Mouse (Mus musculus) left cerebral cortex, adult 18-20 months (tissue): ENCODE results near the gene Tnfrsf26. TPM values are rescaled to one million over a fixed set of nuclear protein-coding genes. Genes with fewer than 3 reads are reported as not detected.
A peak's percentile ranks its signal among the peaks of the same experiment; 100 is the strongest.

Experiments used
- DNase-seq, 2 experiments: peaks; one replicate each; pipeline ENCODE4 v3.0.0; 2021 to 2022; ENCODE audit warnings: low spot score in 2 of 2, mixed read lengths in 1 of 2
- microRNA-seq, 2 experiments: library from miRNA; unstranded; fragments of <30 nt; microRNA quantifications; one replicate each; pipeline ENCODE4 v1.2.0; 2021
- total RNA-seq, 2 experiments: library from RNA; stranded (reverse); gene quantifications; 2 replicates each; pipeline ENCODE4 v1.2.3; 2021

The Tnfrsf26 gene
- total RNA-seq, 2 experiments from 2014 or later, result not detected

GRCm38 (mm10) chr7:143600231-143600740 is 28.2 kb downstream of the Tnfrsf26 start:
- no peak for DNase-seq

- DNase-seq, result peak; percentile 93 to 94
Measured at GRCm38 (mm10) chr7:143599428-143600230, 28.9 kb downstream of the Tnfrsf26 start, which contains the start of gene Cars. Gene Cars (minus strand): TSS chr7:143600090.

GRCm38 (mm10) chr7:143594865-143595264 is 33.7 kb downstream of the Tnfrsf26 start:
- no peak for DNase-seq

GRCm38 (mm10) chr7:143592255-143592654 is 36.3 kb downstream of the Tnfrsf26 start:
- DNase-seq, result no peak

GRCm38 (mm10) chr7:143588006-143588405 is 40.5 kb downstream of the Tnfrsf26 start:
- no peak for DNase-seq

- no peak for DNase-seq
Measured at GRCm38 (mm10) chr7:143587586-143587985, 40.9 kb downstream of the Tnfrsf26 start.

- peak; percentile 67 to 78 for DNase-seq
Measured at GRCm38 (mm10) chr7:143583956-143584355, 44.6 kb downstream of the Tnfrsf26 start.

- DNase-seq, result no peak
Measured at GRCm38 (mm10) chr7:143583025-143583424, 45.5 kb downstream of the Tnfrsf26 start.

- no peak for DNase-seq
Measured at GRCm38 (mm10) chr7:143575751-143576150, 52.8 kb downstream of the Tnfrsf26 start.

- DNase-seq, result no peak
Measured at GRCm38 (mm10) chr7:143565648-143566039, 62.9 kb downstream of the Tnfrsf26 start.

- no peak for DNase-seq
Measured at GRCm38 (mm10) chr7:143565015-143565647, 63.4 kb downstream of the Tnfrsf26 start.

GRCm38 (mm10) chr7:143563787-143564186 is 64.7 kb downstream of the Tnfrsf26 start:
- no peak for DNase-seq

Small RNA genes lying within 50 kb of the gene (microRNA-seq; reads per million reads assigned to microRNA genes)
- 0.21 to 0.50 reads per million in 2 experiments for gene Mir7064

Other genes with a start within 250 kb of the Tnfrsf26 start
- 10 to 100 TPM; 11.9 to 13.3 TPM for gene Cdkn1c, start 167.7 kb downstream of the Tnfrsf26 start, total RNA-seq
- under 1 TPM; 0.68 to 0.86 TPM for gene Slc22a18, start 155.0 kb downstream of the Tnfrsf26 start, total RNA-seq
- gene Phlda2, start 125.6 kb downstream of the Tnfrsf26 start, total RNA-seq, result not detected
- 100 to 1,000 TPM; 110 to 119 TPM for gene Nap1l4, start 79.6 kb downstream of the Tnfrsf26 start, total RNA-seq
- gene Cars, start 28.6 kb downstream of the Tnfrsf26 start, total RNA-seq, result 10 to 100 TPM; 53.2 to 57.8 TPM
- gene Tnfrsf22, start 20.9 kb upstream of the Tnfrsf26 start, total RNA-seq, result 1 to 10 TPM; 1.7 to 2.1 TPM
- gene Tnfrsf23, start 57.1 kb upstream of the Tnfrsf26 start, total RNA-seq, result 1 to 10 TPM; 1.0 to 1.1 TPM
- gene Osbpl5, start 128.3 kb upstream of the Tnfrsf26 start, total RNA-seq, result 10 to 100 TPM; 34.1 to 36.6 TPM
- gene Mrgprg, start 138.3 kb upstream of the Tnfrsf26 start, total RNA-seq, result not detected
- gene Mrgpre, start 155.8 kb upstream of the Tnfrsf26 start, total RNA-seq, result 1 to 10 TPM; 6.4 to 7.2 TPM
- 1 to 10 TPM; 4.7 to 9.0 TPM for gene Nadsyn1, start 194.1 kb upstream of the Tnfrsf26 start, total RNA-seq
- 10 to 100 TPM; 34.4 to 36.7 TPM for gene Dhcr7, start 194.4 kb upstream of the Tnfrsf26 start, total RNA-seq
- not detected for gene Gm498, start 238.1 kb upstream of the Tnfrsf26 start, total RNA-seq